Mouse (Mus musculus) c-Kit-positive CD71-negative TER-119-negative erythroid progenitor cells, embryonic 14.5 days (primary cell): ENCODE measurements around the gene Kbtbd4.
A peak's percentile ranks its signal among the peaks of the same experiment; 100 is the strongest.
"Not testable (repeated sequence)": the region's sequence is repeated elsewhere in the genome, so short reads cannot be mapped to it uniquely, and the experiment has no call there.

ENCODE experiments used
- DNase-seq: peaks from one replicate; pipeline ENCODE4 v3.0.0-alpha.2; 2013; ENCODE audit warnings: low read depth

Kbtbd4 gene

GRCm38 (mm10) chr2:90904076-90904855 lies at the start of gene Kbtbd4, which contains the start of gene Ndufs3:
Kbtbd4 (plus strand) TSS chr2:90904740.
Ndufs3 (minus strand) TSS chr2:90904827.
- peak; percentile 88 for DNase-seq

DNA sequence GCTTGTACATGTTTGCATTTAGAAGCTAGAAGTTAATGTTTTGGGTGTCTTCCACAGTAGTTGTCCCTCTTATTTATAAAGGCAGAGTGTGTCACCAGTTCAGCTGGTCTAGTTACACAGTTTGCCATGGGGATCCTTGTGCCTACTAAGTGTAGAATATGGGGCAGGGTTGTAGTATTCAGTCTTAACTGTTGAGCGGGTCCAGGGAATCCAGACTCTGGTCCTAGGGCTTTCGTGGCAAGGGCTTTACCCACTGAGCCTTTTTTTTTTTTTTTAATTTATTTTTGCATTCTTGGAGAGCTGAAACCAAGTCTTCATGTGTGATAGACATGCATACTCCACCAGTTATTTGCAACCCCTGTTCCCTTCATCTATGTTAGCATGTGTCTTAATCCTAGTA lies 43.1 kb upstream of the Kbtbd4 start:
- no peak for DNase-seq

DNA sequence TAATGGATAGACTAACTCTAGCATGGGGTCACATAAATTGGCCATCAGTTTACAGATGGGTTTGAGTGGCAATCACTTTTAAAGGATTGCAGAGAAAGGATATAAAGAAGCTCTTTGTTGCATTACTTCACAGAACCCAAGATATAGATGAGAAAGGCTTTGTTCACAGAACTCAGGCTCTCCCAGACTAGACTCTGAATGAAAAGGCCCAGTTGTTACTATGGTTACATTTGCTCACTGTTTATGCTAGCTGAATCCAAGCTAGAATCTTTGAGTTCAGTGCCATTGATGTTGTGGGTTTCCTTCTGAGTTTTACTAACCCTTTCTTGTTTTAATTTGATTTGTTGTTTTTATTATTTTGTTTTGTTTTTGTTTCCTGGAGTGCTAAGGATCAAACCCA lies 40.4 kb upstream of the Kbtbd4 start:
- no peak for DNase-seq

GRCm38 (mm10) chr2:90866524-90866923 lies 38.0 kb upstream of the Kbtbd4 start:
- peak; percentile 73 for DNase-seq

- no peak for DNase-seq
Observed at GRCm38 (mm10) chr2:90870136-90870601, 34.4 kb upstream of the Kbtbd4 start.

DNA sequence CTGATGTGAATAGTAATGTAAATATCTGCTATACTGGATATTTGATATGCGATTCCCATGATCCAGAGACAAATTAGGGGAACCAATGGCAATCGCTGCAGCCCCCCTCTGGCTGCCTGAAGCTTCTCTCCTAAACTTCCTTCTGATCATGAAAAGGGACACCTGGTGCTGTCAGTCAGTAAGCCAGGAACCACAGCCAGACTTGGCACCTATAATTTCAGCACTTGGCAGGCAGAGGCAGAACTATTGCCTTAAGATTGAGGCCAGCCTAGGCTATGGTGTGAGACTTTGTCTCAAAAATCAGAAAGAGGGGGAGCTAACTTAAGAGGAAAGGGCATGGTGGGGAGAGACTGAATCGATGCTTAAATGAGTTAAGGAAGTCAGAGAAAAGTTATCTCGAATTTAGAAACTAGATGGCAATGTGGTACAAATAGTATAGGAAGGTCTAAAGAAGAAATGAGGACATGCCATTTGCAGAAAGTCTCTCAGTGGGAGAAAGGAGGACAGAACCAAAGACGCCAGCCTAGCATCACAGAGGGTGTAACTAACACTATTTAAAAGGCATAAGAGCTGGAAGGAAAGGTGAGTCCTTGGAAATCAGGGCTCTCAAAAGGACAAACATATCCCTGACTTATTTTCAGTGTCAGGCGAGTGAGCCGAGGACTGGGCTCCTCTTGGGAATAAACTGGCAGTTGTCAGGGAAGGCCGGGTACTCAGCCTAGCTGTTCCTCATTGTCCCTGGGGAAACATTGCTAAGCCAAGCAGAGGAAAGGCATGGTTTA lies 33.2 kb upstream of the Kbtbd4 start:
- DNase-seq = no peak

- DNase-seq = no peak
Observed at GRCm38 (mm10) chr2:90874025-90874424, 30.5 kb upstream of the Kbtbd4 start.

DNA sequence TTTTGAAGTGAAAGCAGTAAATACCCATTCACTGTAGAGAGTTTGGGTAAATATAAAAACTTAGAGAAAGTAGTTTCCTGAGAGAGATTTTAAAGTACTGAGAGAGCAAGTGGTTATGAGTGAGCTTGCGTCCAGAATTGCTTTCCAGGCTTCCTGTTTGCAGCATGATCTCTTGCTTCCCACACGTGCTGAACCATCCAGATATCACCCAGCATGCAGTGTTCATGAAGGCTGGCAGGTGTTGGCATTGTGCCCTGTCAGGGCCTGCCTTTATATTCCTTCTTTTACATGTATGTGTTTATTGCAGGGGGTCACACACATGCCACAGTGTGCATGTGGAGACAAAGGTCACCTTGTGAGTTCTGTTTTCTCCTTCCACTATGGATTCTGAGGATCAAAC lies 29.3 kb upstream of the Kbtbd4 start:
- DNase-seq = no peak

- DNase-seq = no peak
Observed at GRCm38 (mm10) chr2:90877584-90878259, 26.8 kb upstream of the Kbtbd4 start.

DNA sequence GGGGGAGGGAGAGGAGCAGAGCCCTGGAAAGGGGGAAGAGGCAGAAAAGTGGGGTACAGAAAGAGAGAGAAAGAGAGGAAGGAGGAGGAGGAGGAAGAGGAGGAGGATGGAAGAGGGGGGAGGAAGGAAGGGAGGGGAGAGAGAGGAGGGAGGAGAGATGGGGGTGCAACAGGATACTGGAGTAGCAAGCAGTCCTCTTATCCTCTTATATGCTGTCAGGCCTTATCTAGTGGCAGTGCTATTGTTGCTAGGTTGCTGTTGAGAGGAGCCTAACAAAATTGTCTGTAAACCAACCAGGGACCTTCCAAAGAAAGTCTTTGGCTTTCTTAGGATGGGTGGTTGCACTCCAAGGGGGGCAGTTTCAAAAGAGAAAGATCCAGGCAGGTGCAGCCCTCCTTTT lies 25.1 kb upstream of the Kbtbd4 start:
- no peak for DNase-seq

DNA sequence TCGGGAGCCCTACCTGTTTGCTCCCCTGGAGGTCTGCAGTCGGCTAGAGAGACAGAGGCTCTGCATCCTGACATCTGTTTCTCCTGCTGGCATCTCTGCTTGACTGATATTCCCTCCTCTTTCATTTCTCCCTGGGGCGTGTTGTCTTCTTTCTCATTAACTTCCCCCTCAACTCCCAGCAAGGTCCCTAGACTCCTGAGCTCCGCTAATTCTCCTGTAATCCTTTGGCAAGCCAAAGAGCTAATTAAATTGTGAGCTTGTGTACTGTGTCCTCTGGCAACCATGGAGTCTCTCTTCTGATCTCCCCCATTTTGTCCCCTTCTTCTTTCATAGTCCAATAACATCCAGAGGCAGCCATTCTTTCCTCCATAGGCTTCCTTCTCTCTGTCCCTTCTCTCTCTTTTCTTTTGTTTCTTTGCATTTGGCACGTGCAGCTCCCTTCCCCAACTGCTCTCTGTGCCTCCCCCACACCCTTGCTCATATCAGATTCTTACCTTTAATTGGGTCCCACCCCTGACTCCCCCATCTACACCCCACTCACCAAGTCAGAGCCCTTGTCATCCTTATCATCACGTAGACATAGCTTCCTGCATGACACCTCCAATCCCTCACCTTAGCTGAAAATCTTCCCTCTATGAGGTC lies 24.3 kb upstream of the Kbtbd4 start:
- no peak for DNase-seq

- DNase-seq = no peak
Observed at GRCm38 (mm10) chr2:90881824-90882223, 22.7 kb upstream of the Kbtbd4 start.

- no peak for DNase-seq
Observed at GRCm38 (mm10) chr2:90885218-90886041, 19.1 kb upstream of the Kbtbd4 start, which contains the start of gene C1qtnf4. C1qtnf4 (plus strand) TSS chr2:90885860.

GRCm38 (mm10) chr2:90886436-90886835 lies 18.1 kb upstream of the Kbtbd4 start:
- DNase-seq = no peak

DNA sequence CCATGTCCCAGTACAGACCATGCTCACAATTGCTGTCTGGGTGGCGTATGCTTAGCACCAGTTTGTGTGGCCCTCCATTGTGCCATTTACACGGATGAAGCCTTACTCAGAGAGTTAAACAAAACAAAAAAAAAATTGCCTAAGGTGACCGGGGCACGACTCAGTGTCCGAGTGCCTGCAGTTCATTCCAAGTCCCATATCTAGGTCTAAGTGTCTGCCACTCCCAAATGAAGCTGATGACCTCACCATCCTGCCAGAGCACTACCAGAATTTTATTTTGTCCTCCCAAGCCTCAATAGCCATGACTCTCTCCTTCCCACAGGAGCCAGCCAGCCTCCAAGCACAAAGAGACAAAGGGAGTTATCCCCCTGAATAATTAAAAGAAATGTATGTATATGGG lies 16.9 kb upstream of the Kbtbd4 start:
- no peak for DNase-seq

DNA sequence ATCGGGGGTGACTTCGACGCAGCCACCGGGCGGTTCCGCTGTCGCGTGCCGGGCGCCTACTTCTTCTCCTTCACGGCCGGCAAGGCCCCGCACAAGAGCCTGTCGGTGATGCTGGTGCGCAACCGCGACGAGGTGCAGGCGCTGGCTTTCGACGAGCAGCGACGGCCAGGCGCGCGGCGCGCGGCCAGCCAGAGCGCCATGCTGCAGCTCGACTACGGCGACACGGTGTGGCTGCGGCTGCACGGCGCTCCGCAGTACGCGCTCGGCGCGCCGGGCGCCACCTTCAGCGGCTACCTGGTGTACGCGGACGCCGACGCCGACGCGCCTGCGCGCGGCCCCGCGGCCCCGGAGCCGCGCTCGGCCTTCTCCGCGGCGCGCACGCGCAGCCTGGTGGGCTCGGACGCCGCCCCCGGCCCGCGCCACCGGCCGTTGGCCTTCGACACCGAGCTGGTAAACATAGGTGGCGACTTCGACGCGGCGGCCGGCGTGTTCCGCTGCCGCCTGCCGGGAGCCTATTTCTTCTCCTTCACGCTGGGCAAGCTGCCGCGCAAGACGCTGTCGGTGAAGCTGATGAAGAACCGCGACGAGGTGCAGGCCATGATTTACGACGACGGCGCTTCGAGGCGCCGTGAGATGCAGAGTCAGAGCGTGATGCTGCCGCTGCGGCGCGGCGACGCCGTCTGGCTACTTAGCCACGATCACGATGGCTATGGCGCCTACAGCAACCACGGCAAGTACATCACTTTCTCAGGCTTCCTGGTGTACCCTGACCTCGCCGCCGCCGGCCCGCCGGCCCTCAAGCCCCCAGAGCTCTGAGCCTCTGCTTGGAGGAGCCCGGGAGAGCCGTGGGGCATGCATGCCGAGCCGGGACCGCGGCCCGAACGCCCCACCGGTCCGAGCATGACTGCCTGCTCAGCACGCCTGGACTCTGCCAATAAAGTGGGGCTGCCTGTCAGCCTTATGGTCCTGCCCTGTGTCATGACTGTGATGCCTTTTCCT lies 14.7 kb upstream of the Kbtbd4 start:
- DNase-seq = no peak

- DNase-seq = no peak
Observed at GRCm38 (mm10) chr2:90893673-90894298, 10.8 kb upstream of the Kbtbd4 start.

- not testable (repeated sequence) for DNase-seq
Observed at GRCm38 (mm10) chr2:90894299-90894677, 10.3 kb upstream of the Kbtbd4 start.

GRCm38 (mm10) chr2:90903398-90903797 lies 1.1 kb upstream of the Kbtbd4 start:
- no peak for DNase-seq
